Mouse (Mus musculus): ENCODE results near the gene Zfp292.

Gene Zfp292

DNA sequence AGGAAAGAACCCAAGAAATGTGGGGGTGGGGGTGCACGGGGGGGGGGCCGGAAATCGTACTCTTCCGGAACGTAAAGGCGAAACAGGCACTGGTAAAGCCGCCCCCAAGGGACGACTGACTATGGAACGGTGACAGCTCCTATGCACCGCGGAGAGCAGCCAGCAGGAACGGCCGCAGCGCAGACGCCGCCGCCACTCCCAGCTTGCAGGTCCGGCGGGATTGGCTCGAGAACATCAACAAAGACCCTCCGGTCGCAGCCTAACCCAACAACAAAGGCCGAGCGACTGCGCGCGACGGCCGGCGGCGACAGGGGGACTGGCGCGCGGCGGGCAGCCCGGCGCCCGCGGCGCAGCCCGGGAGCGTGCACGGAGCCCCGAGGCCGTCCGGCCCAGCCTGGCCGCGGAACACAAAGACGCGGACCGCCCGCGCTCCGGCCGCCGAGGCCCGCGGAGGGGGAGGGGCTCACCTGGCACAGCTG is 430 bp downstream of the Zfp292 start:
- DNase-seq (ENCODE audit: low spot score): peak; percentile 62

DNA sequence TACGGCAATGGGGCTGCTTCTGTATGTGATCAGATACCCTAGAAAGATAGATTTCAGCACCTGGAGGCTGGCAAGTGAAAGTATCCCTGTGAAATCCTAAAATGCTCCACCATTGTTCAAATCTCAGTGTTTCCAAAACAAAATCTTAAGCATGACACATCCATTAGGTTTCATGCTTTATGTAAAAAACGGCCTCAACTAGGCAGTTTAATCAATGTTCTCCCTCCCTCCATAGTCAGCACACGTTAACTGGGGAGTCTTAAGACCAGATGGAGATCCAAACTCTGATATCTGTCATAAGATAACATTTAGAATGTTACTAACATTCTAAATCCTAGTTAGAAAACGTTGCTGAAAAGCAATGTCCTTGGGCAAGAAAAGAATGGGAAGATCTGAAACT is 909 bp downstream of the Zfp292 start:
- DNase-seq (ENCODE audit: low spot score): no peak

DNA sequence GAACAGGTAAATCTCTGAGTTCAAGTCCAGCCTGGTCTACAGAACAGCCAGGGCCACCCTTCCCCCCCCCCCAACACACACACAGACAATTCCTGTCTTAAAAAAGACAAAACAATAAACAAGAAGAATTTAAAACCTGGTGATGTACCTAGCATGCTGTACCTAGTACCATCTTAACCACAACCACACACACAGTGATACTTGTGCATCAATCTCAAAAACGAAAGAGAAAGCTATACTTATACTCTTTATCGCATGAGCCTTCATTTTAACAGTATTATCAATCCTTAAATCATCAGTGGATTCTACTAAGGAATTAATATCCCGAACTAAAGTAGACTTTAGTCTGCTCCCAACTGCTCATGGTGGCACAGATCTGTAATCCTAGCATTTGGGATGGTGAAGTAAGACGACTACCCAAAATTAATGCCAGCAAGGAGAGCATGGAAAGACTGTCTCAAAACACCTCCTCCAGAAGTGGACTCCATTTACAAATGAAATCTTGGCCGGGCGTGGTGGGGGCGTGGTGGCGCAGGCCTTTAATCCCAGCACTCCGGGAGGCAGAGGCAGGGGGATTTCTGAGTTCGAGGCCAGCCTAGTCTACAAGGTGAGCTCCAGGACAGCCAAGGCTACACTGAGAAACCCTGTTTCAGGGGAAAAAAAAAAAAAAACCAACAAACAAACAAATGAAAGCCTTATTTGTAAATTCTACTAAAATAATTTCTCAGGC is 1.7 kb downstream of the Zfp292 start:
- DNase-seq (ENCODE audit: low spot score): no peak

DNA sequence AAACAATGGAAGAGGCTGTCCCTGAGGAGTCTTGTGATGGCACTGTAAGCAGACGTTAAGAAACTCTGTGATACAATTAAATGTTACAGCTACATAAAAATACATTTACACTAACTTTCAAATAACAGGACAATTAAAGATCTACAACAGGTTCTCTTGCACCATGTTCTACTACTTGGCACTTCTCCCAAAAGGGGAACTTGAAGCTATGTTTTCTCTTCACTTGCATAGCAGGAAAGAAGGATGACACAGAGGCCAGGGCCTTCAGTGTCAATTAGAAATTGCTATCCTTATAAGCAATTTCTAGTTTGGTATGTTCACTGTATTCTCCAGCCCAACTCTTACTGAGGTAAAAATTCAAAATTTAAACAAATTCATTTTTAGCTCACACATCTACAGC is 8.5 kb downstream of the Zfp292 start:
- no peak for DNase-seq (ENCODE audit: low spot score)

DNA sequence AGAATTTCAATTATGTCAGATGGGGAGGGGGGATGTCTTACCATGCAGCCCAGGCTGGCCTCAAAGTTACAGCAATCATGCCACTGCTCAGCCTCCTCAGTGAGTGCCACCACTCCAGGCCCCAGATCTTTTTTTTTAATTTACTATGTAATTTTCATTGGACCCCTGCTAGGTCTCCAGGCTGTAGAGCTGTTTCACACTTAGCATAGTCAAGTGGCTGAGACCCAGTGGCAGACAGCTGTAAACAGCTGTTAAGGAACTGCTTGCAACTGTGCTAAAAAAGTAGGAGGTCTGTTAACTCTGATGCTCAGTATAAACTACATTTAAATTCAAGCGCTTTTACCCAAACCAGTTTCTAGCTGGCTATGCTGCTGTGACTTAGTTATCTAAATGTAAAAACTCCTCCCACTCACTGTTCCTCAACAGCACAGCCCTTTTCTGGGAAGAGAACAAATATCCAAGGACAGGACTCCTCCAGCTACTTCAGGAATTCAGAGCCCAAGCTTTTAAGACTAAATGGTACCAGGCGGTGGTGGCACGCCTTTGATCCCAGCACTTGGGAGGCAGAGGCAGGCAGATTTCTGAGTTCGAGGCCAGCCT is 9.8 kb downstream of the Zfp292 start:
- DNase-seq (ENCODE audit: low spot score): no peak

DNA sequence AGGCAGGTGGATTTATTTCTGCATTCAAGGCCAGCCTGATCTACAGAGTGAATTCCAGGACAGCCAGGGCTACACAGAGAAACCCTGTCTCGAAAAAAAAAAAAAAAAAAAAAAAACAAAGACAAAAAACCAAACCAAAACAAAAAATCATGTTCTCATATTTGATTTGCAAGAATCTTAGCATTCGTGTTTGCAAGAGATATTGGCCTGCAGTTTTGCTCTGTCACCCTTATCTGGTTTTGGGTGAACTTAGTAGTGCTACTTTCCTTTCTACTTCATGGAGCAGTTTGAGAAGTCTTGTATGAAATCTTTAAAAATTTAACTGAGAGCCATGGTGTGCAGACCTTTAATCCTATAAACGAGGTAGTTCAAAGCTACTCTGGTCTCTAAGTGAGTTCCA is 12.9 kb downstream of the Zfp292 start:
- no peak for DNase-seq (ENCODE audit: low spot score)

DNA sequence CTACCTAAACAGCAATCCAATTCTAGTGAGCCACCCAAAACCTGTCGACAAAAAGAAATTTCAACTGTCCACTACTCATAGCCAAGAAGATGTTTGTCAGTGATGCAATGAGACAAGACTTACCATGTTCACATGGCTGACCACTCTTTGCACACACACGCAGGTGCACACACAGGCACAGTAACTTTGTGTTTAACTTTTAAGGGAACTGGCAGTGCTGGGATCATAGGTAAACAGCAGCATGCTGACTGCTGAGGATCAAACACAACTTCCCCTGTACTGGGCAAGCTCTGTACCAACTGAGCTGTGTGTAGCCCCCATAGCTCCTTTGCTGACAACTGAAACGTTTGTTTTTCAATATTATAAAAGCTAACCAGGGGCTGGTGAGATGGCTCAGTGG is 21.3 kb downstream of the Zfp292 start:
- no peak for DNase-seq (ENCODE audit: low spot score)

DNA sequence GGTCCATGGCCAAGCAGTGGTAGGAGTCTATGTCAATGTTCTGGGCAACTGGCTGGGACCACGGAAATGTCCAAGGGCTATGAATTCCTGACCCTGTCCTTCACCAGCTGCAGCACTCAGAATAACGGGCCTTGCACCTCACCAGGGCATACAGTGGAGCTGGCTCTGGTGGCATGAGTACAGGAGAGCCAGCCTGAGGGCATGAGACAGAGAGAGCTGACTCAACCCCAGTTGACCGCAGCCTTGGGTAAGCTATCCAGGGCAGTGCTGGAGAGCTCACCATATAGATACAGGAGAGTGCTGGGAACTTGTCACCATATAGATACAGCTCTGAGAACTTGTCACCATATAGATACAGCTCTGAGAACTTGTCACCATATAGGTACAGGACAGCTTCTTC is 23.3 kb downstream of the Zfp292 start:
- DNase-seq (ENCODE audit: low spot score): no peak

DNA sequence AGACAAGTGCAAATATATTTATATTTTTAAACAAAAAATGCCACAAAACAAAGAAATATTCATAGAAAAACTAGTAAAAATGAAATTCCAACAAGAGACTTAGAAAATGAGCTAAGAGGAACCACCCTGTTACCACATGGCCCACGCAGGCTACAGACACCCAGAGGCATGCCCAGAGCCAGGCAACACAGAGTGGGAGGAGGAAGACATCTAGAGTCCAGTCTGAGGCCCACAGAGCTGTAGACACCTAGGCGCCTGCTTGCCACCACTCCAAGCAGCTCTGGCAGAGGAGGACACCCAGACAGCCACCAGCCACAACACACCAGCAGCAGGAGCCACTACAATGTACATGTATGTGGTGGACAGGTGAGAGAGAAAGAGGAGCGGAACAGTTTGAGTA is 23.9 kb downstream of the Zfp292 start:
- no peak for DNase-seq (ENCODE audit: low spot score)

DNA sequence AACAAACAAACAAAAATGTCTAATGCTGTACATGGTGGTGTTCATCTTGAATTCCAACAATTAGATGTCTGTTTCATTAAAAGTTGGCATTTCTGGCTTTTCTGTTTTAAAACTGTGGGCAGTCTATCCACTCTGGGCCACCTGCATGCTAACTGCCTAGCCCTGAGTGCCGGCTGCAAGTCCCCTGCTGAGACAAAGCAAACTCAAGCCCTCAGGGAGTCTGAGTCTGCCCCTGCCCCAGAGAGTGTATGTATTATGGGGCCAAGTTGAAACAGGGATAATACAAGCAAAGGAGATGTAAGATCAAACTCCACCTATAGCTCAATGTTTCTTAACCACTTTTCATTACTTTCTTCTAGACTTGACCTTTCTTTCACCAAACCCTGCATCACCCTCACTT is 26.8 kb downstream of the Zfp292 start:
- no peak for DNase-seq (ENCODE audit: low spot score)

DNA sequence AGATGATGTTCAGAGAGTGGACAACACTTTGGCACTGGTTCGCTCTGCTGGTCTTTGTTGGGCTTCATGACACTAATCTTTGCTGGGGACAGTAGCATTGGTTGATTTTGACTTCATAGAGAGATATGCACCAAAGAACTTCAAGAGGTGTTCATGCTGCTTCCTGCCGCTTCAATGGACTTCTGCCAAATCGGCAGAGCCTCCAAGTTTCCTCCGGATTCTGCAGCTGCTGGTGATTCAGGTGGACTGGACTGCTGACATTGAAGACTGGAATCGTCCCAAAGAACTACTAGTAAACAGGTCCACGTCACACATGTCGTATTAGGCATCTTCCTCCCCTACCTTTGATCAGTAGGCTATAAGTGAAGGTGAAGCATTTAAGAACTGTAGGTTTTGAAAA is 30.7 kb downstream of the Zfp292 start:
- DNase-seq (ENCODE audit: low spot score): no peak

DNA sequence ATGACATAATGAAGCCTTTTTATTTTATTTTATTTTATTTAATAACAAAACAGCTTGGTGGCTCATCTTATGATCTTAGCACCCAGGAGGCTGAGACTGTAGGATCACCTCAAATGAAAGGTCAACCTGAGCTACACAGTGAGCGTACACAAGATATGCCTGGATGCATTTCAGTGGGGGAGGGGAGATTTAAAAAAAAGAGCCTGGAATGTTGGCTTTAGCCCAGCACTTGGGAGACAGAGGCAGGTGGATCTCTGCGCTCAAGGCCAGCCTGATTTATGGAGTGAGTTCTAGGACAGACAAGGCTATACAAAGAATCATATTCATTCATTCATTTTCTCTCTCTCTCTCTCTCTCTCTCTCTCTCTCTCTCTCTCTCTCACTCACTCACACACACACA is 32.6 kb downstream of the Zfp292 start:
- DNase-seq (ENCODE audit: low spot score): no peak

DNA sequence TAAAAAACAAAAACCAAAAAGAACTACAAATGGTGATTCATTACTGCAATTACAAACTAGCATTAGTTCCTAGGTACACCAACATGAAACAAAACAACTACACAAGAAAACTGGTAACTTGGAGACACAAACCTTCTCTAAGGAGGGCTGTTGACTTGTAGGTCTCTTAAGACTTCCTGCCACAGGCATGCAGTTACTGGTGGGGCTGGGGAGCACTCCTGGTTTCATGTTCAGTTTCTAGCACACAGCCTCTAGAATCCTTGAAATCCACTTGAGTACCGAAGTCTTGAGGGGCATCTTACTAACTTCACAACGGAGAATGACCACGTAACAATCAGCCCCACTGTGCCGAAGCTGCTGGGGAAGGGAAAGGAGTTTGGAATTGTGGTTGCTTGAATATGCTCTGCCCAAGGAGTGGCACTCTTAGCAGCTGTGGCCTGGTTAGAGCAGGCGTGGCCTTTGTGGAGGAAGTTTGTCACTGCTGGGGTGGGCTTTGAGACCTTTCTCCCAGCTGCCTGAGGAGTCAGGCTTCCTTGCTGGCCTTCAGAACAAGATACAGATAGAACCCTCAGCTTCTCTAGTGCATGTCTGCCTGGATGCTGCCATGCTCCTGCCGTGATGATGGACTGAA is 35.0 kb downstream of the Zfp292 start:
- DNase-seq (ENCODE audit: low spot score): no peak

DNA sequence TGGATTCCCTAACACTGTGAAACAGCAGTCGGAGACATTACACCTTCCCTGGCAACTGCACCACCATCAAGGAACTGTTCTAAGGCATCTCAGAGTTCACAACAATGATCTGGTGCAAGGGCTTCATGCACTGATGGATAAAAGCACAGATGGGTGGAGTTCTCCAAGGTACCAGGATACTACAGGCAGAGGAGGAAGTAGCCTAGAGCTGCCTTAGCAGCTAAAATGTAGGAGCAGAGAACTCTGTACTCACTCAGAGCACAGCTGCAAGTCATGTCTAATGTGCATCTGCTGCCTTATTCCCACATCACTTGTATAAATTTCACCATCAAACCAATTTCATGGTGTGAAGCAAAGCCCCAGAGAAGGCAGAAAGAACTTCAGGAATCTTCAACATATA is 38.9 kb downstream of the Zfp292 start:
- no peak for DNase-seq (ENCODE audit: low spot score)

DNA sequence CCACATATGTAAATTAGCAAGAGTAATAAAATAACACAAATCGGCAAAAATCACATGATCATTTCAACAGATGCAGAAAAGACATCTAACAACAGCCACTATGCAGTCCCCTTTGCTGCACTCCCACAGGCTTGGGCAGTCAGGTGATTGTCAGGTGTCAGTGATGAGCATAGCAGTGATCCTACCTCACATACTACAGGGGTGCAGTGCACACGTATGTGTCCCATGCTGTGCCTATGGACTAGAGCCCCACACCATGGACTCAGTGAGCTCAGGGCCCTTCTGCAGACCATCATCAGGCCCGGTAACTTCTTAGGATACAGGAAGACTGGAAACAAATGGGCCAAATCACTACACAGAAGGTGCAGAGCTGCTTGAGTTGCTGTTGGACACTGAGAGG is 39.9 kb downstream of the Zfp292 start:
- no peak for DNase-seq (ENCODE audit: low spot score)

DNA sequence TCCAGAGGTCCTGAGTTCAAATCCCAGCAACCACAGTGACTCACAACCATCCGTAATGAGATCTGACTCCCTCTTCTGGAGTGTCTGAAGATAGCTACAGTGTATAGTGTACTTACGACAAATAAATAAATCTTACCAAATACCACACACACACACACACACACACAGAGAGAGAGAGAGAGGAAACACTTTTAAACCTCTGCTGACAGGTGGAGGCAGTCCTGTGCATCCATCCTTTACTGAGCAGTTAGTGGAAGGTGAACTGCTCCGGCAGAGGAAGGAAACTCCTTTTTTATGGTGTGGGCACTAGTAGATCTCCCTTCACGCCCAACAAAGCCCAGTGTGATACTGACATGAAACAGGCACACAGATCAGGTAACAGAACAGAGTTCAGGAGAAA is 51.3 kb downstream of the Zfp292 start:
- DNase-seq (ENCODE audit: low spot score): no peak

DNA sequence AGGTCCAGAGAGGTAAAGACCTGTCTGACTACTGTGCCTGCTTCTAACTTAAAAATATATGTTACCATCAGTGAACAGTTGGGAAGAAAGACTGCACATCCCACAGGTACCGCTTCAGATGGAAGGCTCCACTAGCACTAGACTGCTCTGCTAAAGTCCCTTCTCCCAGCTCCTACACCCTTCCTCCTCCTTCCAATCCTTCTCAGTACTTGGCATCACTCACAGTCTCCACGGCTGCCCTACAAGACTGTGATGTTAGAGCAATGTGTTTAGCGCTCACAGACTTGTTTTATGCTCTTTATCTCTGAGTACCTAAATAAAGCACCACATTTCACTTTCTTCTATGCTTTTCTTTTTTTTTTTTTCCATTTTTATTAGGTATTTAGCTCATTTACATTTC is 53.3 kb downstream of the Zfp292 start:
- no peak for DNase-seq (ENCODE audit: low spot score)

DNA sequence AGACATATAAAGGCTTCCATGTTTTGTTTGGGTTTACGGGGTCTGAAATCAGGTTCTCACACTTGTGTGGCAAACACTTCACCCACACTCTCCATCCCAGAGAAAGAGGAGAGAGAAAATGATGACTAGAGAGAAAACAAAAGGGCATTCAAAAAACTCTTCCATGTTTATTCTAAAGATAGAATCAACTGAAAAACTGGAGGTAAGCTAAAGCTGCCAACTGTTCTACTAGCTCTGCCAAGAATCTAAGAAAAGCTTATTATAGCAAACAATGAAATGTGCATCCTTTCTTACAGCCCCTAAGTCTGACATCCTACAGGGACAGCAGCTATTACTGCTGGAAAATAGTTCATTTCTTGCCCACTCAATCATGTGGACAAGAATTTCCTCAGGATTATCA is 58.9 kb downstream of the Zfp292 start:
- no peak for DNase-seq (ENCODE audit: low spot score)

DNA sequence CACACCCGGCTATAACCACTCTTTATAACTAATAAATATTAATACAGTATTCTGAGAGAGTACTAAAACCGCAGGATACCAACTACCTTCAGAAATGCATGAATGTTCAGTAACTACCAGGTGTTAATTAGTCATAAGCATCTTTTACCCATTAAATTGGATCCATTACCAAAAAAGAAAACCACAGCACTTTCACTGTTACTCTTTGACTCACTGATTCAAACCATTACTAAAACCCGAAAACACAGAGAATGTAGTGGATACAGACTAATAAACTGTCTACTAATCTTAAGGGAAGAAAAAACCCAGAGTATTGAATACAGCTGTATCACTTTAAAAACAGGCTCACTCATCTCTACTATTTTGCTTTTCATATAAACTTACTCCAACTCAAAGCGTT is 62.9 kb downstream of the Zfp292 start:
- DNase-seq (ENCODE audit: low spot score): no peak

DNA sequence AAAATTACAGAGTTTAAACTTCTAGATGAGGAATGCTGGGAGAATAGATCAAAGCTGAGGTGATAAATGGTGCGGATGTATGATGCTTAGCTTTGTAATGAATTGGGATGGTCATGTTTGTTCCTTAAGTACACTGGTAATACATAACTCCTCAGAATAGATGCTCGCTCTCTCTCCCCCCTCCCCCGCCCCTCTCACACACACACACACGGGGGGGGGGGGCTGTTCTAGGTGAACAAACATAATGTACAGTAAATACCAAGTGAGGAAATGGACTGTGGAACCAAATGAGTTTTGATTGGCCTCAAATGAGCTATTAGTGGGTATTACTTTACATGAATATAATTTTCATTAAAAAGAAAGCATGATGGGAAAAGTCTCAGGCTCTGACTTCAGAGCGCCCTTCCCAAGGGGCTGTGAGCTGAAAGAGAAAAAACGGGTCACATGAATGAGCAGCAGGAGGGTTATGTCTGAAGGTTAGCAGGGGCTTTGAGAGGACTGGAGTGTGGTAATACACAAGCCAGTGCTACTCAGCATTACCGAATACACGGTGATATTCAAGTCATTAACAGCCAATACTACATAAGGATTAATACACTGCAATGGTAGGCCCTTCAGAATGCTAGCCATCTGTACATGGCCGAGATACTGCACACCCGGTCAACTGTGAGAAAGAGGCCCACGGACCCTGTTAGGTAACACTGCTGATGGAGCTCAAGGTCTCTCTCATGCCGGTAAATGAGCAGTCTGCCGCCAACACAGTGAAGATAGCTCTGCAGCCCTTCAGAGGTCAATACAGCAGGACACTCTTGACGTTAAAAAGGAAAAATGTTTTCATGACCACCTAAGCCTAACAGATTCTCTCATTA is 81.4 kb downstream of the Zfp292 start:
- no peak for DNase-seq (ENCODE audit: low spot score)

DNA sequence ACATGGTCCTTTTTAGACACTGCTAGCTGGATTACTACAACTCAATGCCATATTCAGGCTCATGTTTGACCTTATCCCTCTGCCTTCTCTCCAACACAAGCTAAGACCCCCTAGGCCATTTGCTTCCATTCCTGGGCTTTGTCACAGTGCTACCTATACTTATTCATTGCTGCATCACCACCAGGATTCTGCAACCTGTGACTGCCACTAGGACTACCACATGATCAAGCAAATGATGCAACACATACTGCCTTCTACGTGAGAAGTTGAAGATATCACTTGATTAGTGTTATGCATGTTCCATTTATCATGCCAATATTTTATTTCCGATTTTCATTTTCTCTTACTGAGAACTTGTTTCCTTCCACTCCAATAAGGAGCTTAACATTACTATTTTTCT is 84.8 kb downstream of the Zfp292 start:
- no peak for DNase-seq (ENCODE audit: low spot score)

DNA sequence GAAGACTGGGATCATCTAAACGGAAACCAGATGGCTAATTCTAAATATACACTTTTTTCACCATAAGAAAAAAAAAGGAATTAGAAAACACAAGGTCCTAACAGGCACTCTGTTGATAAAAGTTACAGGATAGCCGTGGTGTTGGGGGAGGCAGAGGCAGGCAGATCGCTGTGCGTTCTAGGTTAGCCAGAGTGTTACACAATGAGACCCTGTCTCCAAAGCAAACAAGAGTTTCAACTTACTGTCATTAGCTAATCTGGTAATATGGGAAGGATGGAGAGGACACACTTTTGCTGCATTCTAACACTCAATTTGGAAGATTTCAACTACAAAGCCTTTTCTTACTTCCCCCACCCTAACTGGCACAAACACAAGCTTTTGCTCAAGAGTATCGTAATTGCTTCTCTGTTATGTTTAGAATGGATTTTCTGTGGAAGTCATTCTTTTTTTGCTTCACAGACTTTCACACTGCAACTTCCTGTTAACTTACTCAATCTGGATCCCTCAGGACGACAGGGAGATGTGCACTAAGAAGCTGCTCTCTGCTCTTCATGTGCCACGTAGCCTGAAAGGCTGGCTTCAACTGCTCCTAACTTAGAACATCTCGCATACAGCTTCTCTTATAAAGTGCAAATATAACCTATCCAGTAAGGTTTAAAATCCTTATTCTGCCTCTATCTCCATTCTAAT is 85.3 kb downstream of the Zfp292 start:
- DNase-seq (ENCODE audit: low spot score): no peak
